8 mouse cellular contexts compared by ENCODE assay signal in genomic region chrX:147608660-147609059, GRCm38 (mm10). TPM values are rescaled to one million over a fixed set of nuclear protein-coding genes. Genes with fewer than 3 reads are reported as not detected.
A peak's percentile ranks its signal among the peaks of the same experiment; 100 is the strongest.
DNase-seq lines count a peak whose midpoint lies in the region; ATAC-seq lines count a peak whose summit lies in the region.

No protein-coding gene starts in this region.

- no peak overlapping the region for H3K4me2 ChIP-seq in forebrain, embryonic 16.5 days (ENCODE audit: low read length)
- no peak overlapping the region for H3K4me2 ChIP-seq in kidney, embryonic 14.5 days (replicated peaks; ENCODE audit: low read depth, low read length)
- no peak overlapping the region for H3K4me2 ChIP-seq in limb, embryonic 11.5 days (ENCODE audit: low read depth, severe bottlenecking)

- no peak overlapping the region for H3K9ac ChIP-seq in forebrain, embryonic 16.5 days (replicated peaks; ENCODE audit: low read depth, low read length)
- no peak overlapping the region for H3K9ac ChIP-seq in kidney, embryonic 14.5 days (ENCODE audit: low read depth, low read length)
- no peak overlapping the region for H3K9ac ChIP-seq in limb, embryonic 11.5 days (ENCODE audit: low read length)

- H3K36me3 ChIP-seq in forebrain, embryonic 16.5 days (ENCODE audit: control insufficient read depth, insufficient read depth), result no peaks in the 10 kb centered on the region
- no peaks in the 10 kb centered on the region for H3K36me3 ChIP-seq in kidney, embryonic 14.5 days (ENCODE audit: control insufficient read depth, insufficient read depth, low read length)
- H3K36me3 ChIP-seq in limb, embryonic 11.5 days (ENCODE audit: control insufficient read depth, insufficient read depth, low read length), result no peaks in the 10 kb centered on the region

- H3K27me3 ChIP-seq in forebrain, embryonic 16.5 days (replicated peaks; ENCODE audit: control insufficient read depth, insufficient read depth, low read length), result no peaks in the 10 kb centered on the region
- no peaks in the 10 kb centered on the region for H3K27me3 ChIP-seq in kidney, embryonic 14.5 days (ENCODE audit: control insufficient read depth, insufficient read depth, low read length)
- no peaks in the 10 kb centered on the region for H3K27me3 ChIP-seq in limb, embryonic 11.5 days (ENCODE audit: control insufficient read depth, insufficient read depth, low read length)

- WGBS in forebrain, embryonic 16.5 days, result 13% methylated on average over 3 of the region's 3 CpGs
- WGBS in kidney, embryonic 14.5 days, result 21% methylated on average over 3 of the region's 3 CpGs
- WGBS in limb, embryonic 11.5 days, result 21% methylated on average over 3 of the region's 3 CpGs

- DNase-seq in urinary bladder, adult 18-20 months (ENCODE audit: low spot score in 2 of 2), result peak; percentile 3 to 8
- DNase-seq in urinary bladder, adult 2 months (ENCODE audit: low spot score), result no peak
- peak; percentile 38 to 58 for DNase-seq in cerebellum, adult 18-20 months
- DNase-seq in limb, embryonic 11.5 days (ENCODE audit: low spot score), result peak; percentile 57
- peak; percentile 16 for DNase-seq in retina, adult 2 months (ENCODE audit: low read depth, low spot score)

- H3K4me3 ChIP-seq in forebrain, embryonic 16.5 days (replicated peaks; ENCODE audit: low read length), result no peak overlapping the region
- no peak overlapping the region for H3K4me3 ChIP-seq in kidney, embryonic 14.5 days (ENCODE audit: low read length)
- H3K4me3 ChIP-seq in limb, embryonic 11.5 days (ENCODE audit: low read depth, low read length), result no peak overlapping the region

- no peaks in the 10 kb centered on the region for H3K4me1 ChIP-seq in forebrain, embryonic 16.5 days (replicated peaks; ENCODE audit: control insufficient read depth, insufficient read depth, low read length)
- H3K4me1 ChIP-seq in kidney, embryonic 14.5 days (ENCODE audit: control insufficient read depth, insufficient read depth, low read length), result no peaks in the 10 kb centered on the region
- H3K4me1 ChIP-seq in limb, embryonic 11.5 days (ENCODE audit: control insufficient read depth, insufficient read depth, low read length), result no peaks in the 10 kb centered on the region

- peak; percentile 82 for ATAC-seq in forebrain, embryonic 16.5 days
- ATAC-seq in kidney, embryonic 14.5 days (ENCODE audit: low FRiP score, low TSS enrichment), result 0 out of 2 replicates have a peak, but pooled peaks have one; percentile 49
- no peak for ATAC-seq in limb, embryonic 11.5 days (ENCODE audit: insufficient number of reproducible peaks, low FRiP score, low TSS enrichment, low read depth)
- ATAC-seq in activated CD4-positive, CD25-positive, alpha-beta regulatory T cell, adult 4 months, result no peak

- H3K27ac ChIP-seq in forebrain, embryonic 16.5 days (ENCODE audit: low read length), result no peak overlapping the region
- H3K27ac ChIP-seq in kidney, embryonic 14.5 days (ENCODE audit: low read depth, low read length), result no peak overlapping the region
- H3K27ac ChIP-seq in limb, embryonic 11.5 days (replicated peaks; ENCODE audit: low read depth, low read length), result no peak overlapping the region

- no peaks in the 10 kb centered on the region for H3K9me3 ChIP-seq in forebrain, embryonic 16.5 days (ENCODE audit: control insufficient read depth, low read length)
- H3K9me3 ChIP-seq in kidney, embryonic 14.5 days (ENCODE audit: control insufficient read depth, low read length), result no peaks in the 10 kb centered on the region
- no peaks in the 10 kb centered on the region for H3K9me3 ChIP-seq in limb, embryonic 11.5 days (ENCODE audit: control insufficient read depth, low read length)

RNA-seq across cellular contexts. Expression of gene Lrch2, which starts 54.8 kb away (rescaled TPM):
- 19.2 and 23.2 TPM in 2 replicates for polyA plus RNA-seq in urinary bladder, adult 2 months (2012; rRNA removed)
- 15.4 and 17.7 TPM in 2 replicates for polyA plus RNA-seq in forebrain, embryonic 16.5 days (2015; fragmentation: Nextera tagmentation; extraction: Ambion mirVana)
- 9.6 and 13.8 TPM in 2 replicates for polyA plus RNA-seq in kidney, embryonic 14.5 days (2014; fragmentation: Nextera tagmentation; extraction: Ambion mirVana)
- polyA plus RNA-seq in limb, embryonic 11.5 days (2014; fragmentation: Nextera tagmentation; extraction: Ambion mirVana), result 9.7 and 9.8 TPM in 2 replicates
- not detected for polyA plus RNA-seq in activated CD4-positive, CD25-positive, alpha-beta regulatory T cell, adult 4 months (2017; shearing (Covaris generic))

Comparison
In these comparisons a context has a peak if more than half of its experiments do, and no peak if none do; other contexts are left out.
1. ATAC-seq: peak in forebrain, embryonic 16.5 days (single experiment) and kidney, embryonic 14.5 days (single experiment); none in limb, embryonic 11.5 days (single experiment) and activated CD4-positive, CD25-positive, alpha-beta regulatory T cell, adult 4 months (single experiment).
2. RNA of gene Lrch2, which starts 54.8 kb away (polyA plus RNA-seq): 19.2 to 23.2 TPM in urinary bladder, adult 2 months, 15.4 to 17.7 TPM in forebrain, embryonic 16.5 days, 9.7 to 9.8 TPM in limb, embryonic 11.5 days and 9.6 to 13.8 TPM in kidney, embryonic 14.5 days; not detected in activated CD4-positive, CD25-positive, alpha-beta regulatory T cell, adult 4 months; every median in the first group is over 10 times any median in the second.